Mouse (Mus musculus) small intestine, adult 2 months (tissue): ENCODE measurements around the gene Xbp1. TPM values are rescaled to one million over a fixed set of nuclear protein-coding genes. Genes with fewer than 3 reads are reported as not detected.
"Not testable (repeated sequence)": the region's sequence is repeated elsewhere in the genome, so short reads cannot be mapped to it uniquely, and the experiment has no call there.

Experiments
- H3K27ac ChIP-seq: fragments of 200-500 bp; 2 replicates; pipeline ENCODE4 v1.5.1; 2012; ENCODE audit warnings: low read depth, low read length, control low read depth, inconsistent platforms; ENCODE audit not compliant: insufficient read depth
- H3K27me3 ChIP-seq: fragments of 200-500 bp; 2 replicates; pipeline ENCODE4 v1.6.1; 2012; ENCODE audit warnings: mild to moderate bottlenecking, moderate library complexity, low read length, inconsistent platforms; ENCODE audit not compliant: control insufficient read depth, insufficient read depth
- H3K36me3 ChIP-seq: fragments of 200-500 bp; 2 replicates; pipeline ENCODE4 v1.6.1; 2012; ENCODE audit warnings: mild to moderate bottlenecking, low read length, control low read depth, inconsistent platforms; ENCODE audit not compliant: control insufficient read depth, insufficient read depth
- H3K4me1 ChIP-seq: fragments of 200-500 bp; 2 replicates; pipeline ENCODE4 v1.6.1; 2012; ENCODE audit warnings: low read length, inconsistent platforms, mixed read lengths; ENCODE audit not compliant: control insufficient read depth, insufficient read depth, insufficient read length
- H3K4me3 ChIP-seq: fragments of 200-500 bp; 2 replicates; pipeline ENCODE4 v1.5.1; 2012; ENCODE audit warnings: low read depth, mild to moderate bottlenecking, control low read depth, inconsistent platforms, low read length, moderate library complexity
- CTCF ChIP-seq: fragments of 200-500 bp; IDR thresholded peaks from 2 replicates; pipeline ENCODE4 v1.5.1; 2012; ENCODE audit warnings: low read depth, mild to moderate bottlenecking, control low read depth, inconsistent platforms, low read length, moderate library complexity, mixed read lengths; ENCODE audit not compliant: insufficient replicate concordance, insufficient read length; ENCODE audit errors: extremely low read depth
- POLR2A ChIP-seq: fragments of 200-500 bp; IDR thresholded peaks from 2 replicates; pipeline ENCODE4 v1.6.1; 2012; ENCODE audit warnings: low read depth, mild to moderate bottlenecking, control low read depth, inconsistent platforms, low read length, moderate library complexity
- WGBS: fragments of 180-500 bp; shearing (Covaris S2); methylation state at CpG from one replicate; pipeline ENCODE4 v1.1.7; 2018; 5-methylcytosine and 5-hydroxymethylcytosine counted together
- polyA plus RNA-seq: library from polyadenylated mRNA; depleted of rRNA; stranded (reverse); fragments of >200 nt; gene quantifications from 2 replicates; pipeline ENCODE4 v1.2.3, GENCODE M21; 2012; rRNA removed

The Xbp1 gene
- polyA plus RNA-seq: 79.2 and 124 TPM in 2 replicates

DNA sequence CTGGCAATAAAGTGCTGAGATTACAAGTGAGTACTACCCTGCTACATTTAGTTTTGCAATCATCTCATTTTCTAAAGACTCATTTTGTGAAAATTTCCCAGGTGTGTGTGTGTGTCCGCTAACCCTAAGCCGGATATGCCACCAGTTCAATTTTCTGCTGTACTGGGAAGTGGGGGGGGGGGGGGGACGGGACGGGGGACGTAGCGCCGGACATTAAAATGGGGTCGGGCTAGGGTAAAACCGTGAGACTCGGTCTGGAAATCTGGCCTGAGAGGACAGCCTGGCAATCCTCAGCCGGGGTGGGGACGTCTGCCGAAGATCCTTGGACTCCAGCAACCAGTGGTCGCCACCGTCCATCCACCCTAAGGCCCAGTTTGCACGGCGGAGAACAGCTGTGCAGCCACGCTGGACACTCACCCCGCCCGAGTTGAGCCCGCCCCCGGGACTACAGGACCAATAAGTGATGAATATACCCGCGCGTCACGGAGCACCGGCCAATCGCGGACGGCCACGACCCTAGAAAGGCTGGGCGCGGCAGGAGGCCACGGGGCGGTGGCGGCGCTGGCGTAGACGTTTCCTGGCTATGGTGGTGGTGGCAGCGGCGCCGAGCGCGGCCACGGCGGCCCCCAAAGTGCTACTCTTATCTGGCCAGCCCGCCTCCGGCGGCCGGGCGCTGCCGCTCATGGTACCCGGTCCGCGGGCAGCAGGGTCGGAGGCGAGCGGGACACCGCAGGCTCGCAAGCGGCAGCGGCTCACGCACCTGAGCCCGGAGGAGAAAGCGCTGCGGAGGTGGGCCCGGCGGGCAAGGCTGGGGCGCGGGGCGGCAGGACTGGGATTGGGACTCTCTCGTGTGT lies at the start of gene Xbp1:
Gene Xbp1 (plus strand): TSS at position 248 of the 854 bp plus-strand sequence.
- Histone ChIP-seq H3K4me3 (peak within 1 kb of the TSS; percentile 83), H3K4me1 (peaks cover 11% of the 10 kb centered on the region), H3K27me3 (no peaks in the 10 kb centered on the region), H3K36me3 (peaks cover 34% of the 10 kb centered on the region), H3K27ac (peak within 1 kb of the TSS; percentile 97)
- TF ChIP-seq POLR2A (peak; percentile 95), CTCF (no peak)
- under 1% methylated on average over 71 of the region's 72 CpGs for WGBS

DNA sequence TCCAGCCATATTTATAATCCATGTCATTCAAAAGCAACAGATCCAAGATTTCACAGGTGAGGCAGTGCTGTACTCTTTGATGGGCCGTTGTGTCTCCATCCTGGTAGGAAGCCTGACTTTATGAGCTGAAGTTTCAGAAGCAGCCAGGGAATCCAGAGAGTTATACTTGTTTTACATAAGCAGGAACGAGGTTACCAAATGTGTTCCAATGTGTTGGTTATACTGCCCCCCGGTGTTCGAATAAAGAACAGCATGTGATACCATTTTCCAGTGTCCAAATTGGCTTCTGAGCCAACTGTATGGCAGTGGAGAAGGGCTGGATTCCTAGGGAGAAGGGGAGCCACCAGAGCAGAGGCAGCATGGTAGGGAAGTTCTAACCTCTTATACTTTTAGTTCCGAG lies 46.3 kb upstream of the Xbp1 start:
- Histone ChIP-seq H3K36me3 (no peaks in the 10 kb centered on the region), H3K4me3 (no peak overlapping the region), H3K27ac (no peak overlapping the region), H3K4me1 (no peaks in the 10 kb centered on the region), H3K27me3 (no peaks in the 10 kb centered on the region)
- TF ChIP-seq POLR2A: no peak
- peak; percentile 43; the same call in 1 of the 2 replicates for TF ChIP-seq CTCF
- 14% methylated on average over 5 of the region's 5 CpGs for WGBS

DNA sequence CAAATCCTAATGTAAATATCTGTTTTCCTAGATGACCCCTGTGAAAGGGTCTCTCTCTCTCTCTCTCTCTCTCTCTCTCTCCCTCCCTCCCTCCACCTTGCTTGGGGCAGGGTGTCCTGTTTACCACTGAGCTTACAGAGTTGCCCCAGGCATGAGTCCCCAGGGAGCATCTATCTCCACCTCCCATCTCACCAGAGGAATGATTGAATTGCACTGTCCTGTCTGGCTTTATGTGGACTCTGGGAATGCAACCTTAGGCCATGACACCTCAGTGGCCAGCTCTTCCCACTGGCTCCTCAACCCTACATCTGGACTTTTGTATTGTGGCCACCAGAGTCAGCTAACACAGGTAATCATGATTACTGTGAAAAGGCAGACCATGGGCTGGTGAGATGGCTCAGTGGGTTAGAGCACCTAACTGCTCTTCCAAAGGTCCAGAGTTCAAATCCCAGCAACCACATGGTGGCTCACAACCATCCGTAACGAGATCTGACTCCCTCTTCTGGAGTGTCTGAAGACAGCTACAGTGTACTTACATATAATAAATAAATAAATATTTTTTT lies 44.8 kb upstream of the Xbp1 start:
- not testable (repeated sequence) for H3K4me3 ChIP-seq, H3K27ac ChIP-seq, H3K27me3 ChIP-seq, H3K4me1 ChIP-seq, H3K36me3 ChIP-seq
- WGBS: 86% methylated on average over 2 of the region's 2 CpGs

DNA sequence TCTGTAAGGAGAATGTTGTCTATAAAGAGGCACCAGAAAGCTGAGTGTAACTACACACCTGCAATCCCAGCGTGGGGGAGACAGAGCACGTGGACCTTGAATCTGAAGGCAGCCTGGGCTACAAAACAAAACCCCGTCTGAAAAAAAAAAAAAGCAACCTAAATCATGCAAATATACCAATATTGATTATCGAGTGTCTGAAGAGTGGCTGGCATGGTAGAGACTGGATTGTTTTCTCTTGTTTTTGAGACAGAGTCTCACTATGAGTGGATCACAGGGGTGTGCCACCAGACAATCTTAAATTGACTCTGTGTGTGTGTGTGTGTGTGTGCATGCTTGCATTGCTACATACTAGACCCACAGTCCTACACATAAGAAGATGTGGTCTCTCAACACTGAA lies 43.7 kb upstream of the Xbp1 start:
- Histone ChIP-seq H3K36me3 (no peaks in the 10 kb centered on the region), H3K4me1 (no peaks in the 10 kb centered on the region), H3K27me3 (no peaks in the 10 kb centered on the region), H3K4me3 (no peak overlapping the region), H3K27ac (no peak overlapping the region)
- 84% methylated on average over 4 of the region's 4 CpGs for whole genome bisulfite sequencing
- no peak for TF ChIP-seq CTCF
- TF ChIP-seq POLR2A: no peak

DNA sequence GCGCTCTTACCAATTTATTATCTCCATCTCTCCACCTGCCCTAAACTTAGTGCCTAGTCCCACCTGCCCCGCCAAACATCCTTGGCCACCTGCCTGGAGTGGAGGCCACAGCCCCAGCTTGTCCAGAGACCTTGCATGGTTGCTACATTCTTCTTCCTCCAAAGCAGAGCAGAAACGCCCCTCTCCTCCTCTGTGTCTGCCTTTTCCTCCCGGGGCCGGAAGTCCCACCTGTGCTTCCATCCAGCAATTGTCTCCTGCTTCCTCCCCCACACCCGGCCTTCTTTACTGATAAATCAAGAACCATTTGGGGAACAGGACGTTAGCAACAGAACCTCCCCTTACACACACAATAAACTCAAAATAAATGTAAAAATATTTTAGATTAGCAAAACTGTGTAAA lies 42.3 kb upstream of the Xbp1 start:
- H3K27ac ChIP-seq: no peak overlapping the region
- no peak for TF ChIP-seq POLR2A
- TF ChIP-seq CTCF: no peak
- H3K27me3 ChIP-seq: no peaks in the 10 kb centered on the region
- WGBS: 69% methylated on average over 7 of the region's 7 CpGs
- H3K36me3 ChIP-seq: no peaks in the 10 kb centered on the region
- H3K4me1 ChIP-seq: no peaks in the 10 kb centered on the region
- no peak overlapping the region for H3K4me3 ChIP-seq

DNA sequence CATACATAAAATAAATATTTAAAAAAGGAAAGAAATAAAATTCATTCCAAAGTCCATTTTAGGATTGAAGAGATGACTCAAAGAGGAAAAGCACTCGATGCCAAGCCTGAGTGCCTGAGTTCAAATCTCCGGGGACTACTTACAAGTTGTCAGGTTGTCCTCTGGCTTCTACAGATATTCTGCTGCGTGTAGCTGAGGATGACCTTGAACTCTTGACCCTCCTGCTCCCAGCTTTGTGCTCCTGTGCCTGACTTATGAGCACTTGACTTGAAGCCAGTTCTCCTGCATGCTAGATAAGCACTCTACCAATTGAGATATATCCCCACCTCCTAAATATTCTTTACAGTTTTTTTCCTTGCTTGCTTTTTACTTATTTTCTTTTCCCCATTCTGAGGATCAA lies 41.6 kb upstream of the Xbp1 start:
- H3K36me3 ChIP-seq: no peaks in the 10 kb centered on the region
- TF ChIP-seq CTCF: no peak
- no peak for TF ChIP-seq POLR2A
- no peak overlapping the region for H3K27ac ChIP-seq
- no peaks in the 10 kb centered on the region for H3K27me3 ChIP-seq
- H3K4me3 ChIP-seq: no peak overlapping the region
- 75% methylated on average over 3 of the region's 3 CpGs for WGBS
- no peaks in the 10 kb centered on the region for H3K4me1 ChIP-seq

DNA sequence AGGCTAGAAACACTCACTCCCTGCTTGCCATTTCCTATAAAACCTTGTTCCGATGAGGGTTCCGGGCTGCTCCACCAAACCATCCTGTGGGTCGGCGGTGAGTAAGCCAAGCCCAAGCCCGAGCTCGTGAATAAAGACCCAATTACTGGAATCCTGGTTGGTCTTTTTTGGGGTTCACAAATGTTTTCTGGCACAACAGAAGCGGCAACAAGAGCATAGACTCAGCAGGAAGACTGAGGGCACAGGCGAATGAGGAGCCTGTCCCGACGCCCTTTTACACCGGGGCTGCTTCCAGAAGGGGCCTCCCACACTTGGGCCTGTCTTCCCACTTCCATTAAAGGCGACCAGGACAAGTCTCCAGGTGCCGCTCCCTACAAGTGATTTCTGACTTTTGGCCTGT lies 37.9 kb upstream of the Xbp1 start:
- no peak overlapping the region for H3K4me3 ChIP-seq
- no peak for TF ChIP-seq CTCF
- no peak for TF ChIP-seq POLR2A
- peaks cover 5% of the 10 kb centered on the region; the same call in 1 of the 2 replicates for H3K4me1 ChIP-seq
- 84% methylated on average over 13 of the region's 13 CpGs for WGBS
- no peaks in the 10 kb centered on the region for H3K36me3 ChIP-seq
- H3K27ac ChIP-seq: no peak overlapping the region
- H3K27me3 ChIP-seq: no peaks in the 10 kb centered on the region
